In genomic region chr11:67644632-67645149, GRCm38 (mm10) we compare ENCODE assay signal across 18 mouse cellular contexts. TPM values are rescaled to one million over a fixed set of nuclear protein-coding genes. Genes with fewer than 3 reads are reported as not detected.
"Had no signal": no experiment of that assay in that cellular context is flagged by ENCODE, and none has a peak within 500 bp of the region (broad histone marks: within the 10 kb centered on the region; RNA-seq: fewer than 3 reads in every experiment).

No protein-coding gene starts in this region.

- H3K9ac ChIP-seq: limb, embryonic 15.5 days; liver, embryonic 12.5 days; lung, embryonic 15.5 days; midbrain, embryonic 12.5 days; neural tube, embryonic 13.5 days had no signal

- H3K27ac ChIP-seq: limb, embryonic 15.5 days; liver, embryonic 12.5 days; lung, embryonic 15.5 days; midbrain, embryonic 12.5 days; neural tube, embryonic 13.5 days had no signal

- ATAC-seq: inflammation-experienced regulatory T-cells, adult 6 months; intestine, postnatal 0 days; liver, embryonic 12.5 days; midbrain, embryonic 16.5 days had no signal

- H3K4me3 ChIP-seq: left cerebral cortex, adult 2 months; limb, embryonic 15.5 days; liver, embryonic 12.5 days; lung, embryonic 15.5 days; midbrain, embryonic 12.5 days; neural tube, embryonic 13.5 days had no signal

- H3K27me3 ChIP-seq: limb, embryonic 15.5 days; liver, embryonic 12.5 days; lung, embryonic 15.5 days; midbrain, embryonic 12.5 days; neural tube, embryonic 13.5 days had no signal

- H3K4me1 ChIP-seq: limb, embryonic 15.5 days; liver, embryonic 12.5 days; lung, embryonic 15.5 days; midbrain, embryonic 12.5 days; neural tube, embryonic 13.5 days had no signal

- DNase-seq: retina, postnatal 1 day; right cerebral cortex, postnatal 4 days; spleen, adult 18-20 months; thymus, adult 18-20 months; thymus, postnatal 14 days had no signal

- H3K36me3 ChIP-seq: limb, embryonic 15.5 days; liver, embryonic 12.5 days; lung, embryonic 15.5 days; midbrain, embryonic 12.5 days; neural tube, embryonic 13.5 days had no signal

- H3K9me3 ChIP-seq: limb, embryonic 15.5 days; liver, embryonic 12.5 days; lung, embryonic 15.5 days; midbrain, embryonic 12.5 days; neural tube, embryonic 13.5 days had no signal

- H3K4me2 ChIP-seq: limb, embryonic 15.5 days; liver, embryonic 12.5 days; lung, embryonic 15.5 days; midbrain, embryonic 12.5 days; neural tube, embryonic 13.5 days had no signal

RNA-seq across cellular contexts. Expression of gene Rcvrn, which starts 50.4 kb away (rescaled TPM):
- total RNA-seq: megakaryocyte-erythroid progenitor cell, adult 5-6 weeks had no signal
- polyA plus RNA-seq: inflammation-experienced regulatory T-cells, adult 6 months; intestine, postnatal 0 days; limb, embryonic 11.5 days; limb, embryonic 15.5 days; liver, embryonic 12.5 days; liver, embryonic 16.5 days; lung, embryonic 15.5 days; midbrain, embryonic 12.5 days; midbrain, embryonic 16.5 days; neural tube, embryonic 13.5 days; stomach, embryonic 14.5 days had no signal
